Mouse (Mus musculus): ENCODE results near the gene Adamts15. TPM values are rescaled to one million over a fixed set of nuclear protein-coding genes. Genes with fewer than 3 reads are reported as not detected.

The Adamts15 gene
- polyA plus RNA-seq, 1 experiment, result not detected

- 93% methylated on average over 7 of the region's 7 CpGs for WGBS
- TF ChIP-seq CTCF (IDR thresholded peaks at IDR 0.05; ENCODE audit: insufficient read depth, low read depth, low read length) (no peak), POLR2A (IDR thresholded peaks at IDR 0.05; ENCODE audit: insufficient read depth, low read depth, low read length) (no peak)
Observed at GRCm38 (mm10) chr9:30879248-30879946, 42.9 kb downstream of the Adamts15 start.

GRCm38 (mm10) chr9:30876552-30876951 lies 45.7 kb downstream of the Adamts15 start:
- TF ChIP-seq CTCF (IDR thresholded peaks at IDR 0.05; ENCODE audit: insufficient read depth, low read depth, low read length), result no peak
- no peak for TF ChIP-seq POLR2A (IDR thresholded peaks at IDR 0.05; ENCODE audit: insufficient read depth, low read depth, low read length)
- no peaks in the 10 kb centered on the region for H3K4me1 ChIP-seq (ENCODE audit: control insufficient read depth, insufficient read depth, low read length)
- 86% methylated on average over 3 of the region's 3 CpGs for WGBS

More at GRCm38 (mm10) chr9:30879248-30879946, 42.9 kb downstream of the Adamts15 start:
- Histone ChIP-seq H3K4me1 (ENCODE audit: control insufficient read depth, insufficient read depth, low read length) (no peaks in the 10 kb centered on the region), H3K27ac (ENCODE audit: insufficient read depth, low read depth, low read length) (no peak overlapping the region), H3K4me3 (ENCODE audit: insufficient read depth, low read depth, low read length) (no peak overlapping the region)

GRCm38 (mm10) chr9:30855837-30856236 lies 66.4 kb downstream of the Adamts15 start:
- Histone ChIP-seq H3K27ac (ENCODE audit: insufficient read depth, low read depth, low read length) (no peak overlapping the region), H3K4me3 (ENCODE audit: insufficient read depth, low read depth, low read length) (no peak overlapping the region), H3K4me1 (ENCODE audit: control insufficient read depth, insufficient read depth, low read length) (no peaks in the 10 kb centered on the region)
- TF ChIP-seq CTCF (IDR thresholded peaks at IDR 0.05; ENCODE audit: insufficient read depth, low read depth, low read length) (no peak), POLR2A (IDR thresholded peaks at IDR 0.05; ENCODE audit: insufficient read depth, low read depth, low read length) (no peak)
- 84% methylated on average over 2 of the region's 2 CpGs for WGBS

More at GRCm38 (mm10) chr9:30876552-30876951, 45.7 kb downstream of the Adamts15 start:
- H3K4me3 ChIP-seq (ENCODE audit: insufficient read depth, low read depth, low read length), result no peak overlapping the region
- H3K27ac ChIP-seq (ENCODE audit: insufficient read depth, low read depth, low read length), result no peak overlapping the region

- Histone ChIP-seq H3K4me1 (ENCODE audit: control insufficient read depth, insufficient read depth, low read length) (no peaks in the 10 kb centered on the region), H3K4me3 (ENCODE audit: insufficient read depth, low read depth, low read length) (no peak overlapping the region), H3K27ac (ENCODE audit: insufficient read depth, low read depth, low read length) (no peak overlapping the region)
- WGBS, result 89% methylated on average over 2 of the region's 2 CpGs
- TF ChIP-seq CTCF (IDR thresholded peaks at IDR 0.05; ENCODE audit: insufficient read depth, low read depth, low read length), result no peak
- no peak for TF ChIP-seq POLR2A (IDR thresholded peaks at IDR 0.05; ENCODE audit: insufficient read depth, low read depth, low read length)
Observed at GRCm38 (mm10) chr9:30851841-30852240, 70.4 kb downstream of the Adamts15 start.

GRCm38 (mm10) chr9:30849951-30850350 lies 72.3 kb downstream of the Adamts15 start:
- H3K27ac ChIP-seq (ENCODE audit: insufficient read depth, low read depth, low read length), result no peak overlapping the region
- TF ChIP-seq CTCF (IDR thresholded peaks at IDR 0.05; ENCODE audit: insufficient read depth, low read depth, low read length), result no peak
- TF ChIP-seq POLR2A (IDR thresholded peaks at IDR 0.05; ENCODE audit: insufficient read depth, low read depth, low read length), result no peak
- H3K4me3 ChIP-seq (ENCODE audit: insufficient read depth, low read depth, low read length), result no peak overlapping the region
- H3K4me1 ChIP-seq (ENCODE audit: control insufficient read depth, insufficient read depth, low read length), result no peaks in the 10 kb centered on the region
- WGBS, result 95% methylated on average over 4 of the region's 4 CpGs

- Histone ChIP-seq H3K4me1 (ENCODE audit: control insufficient read depth, insufficient read depth, low read length) (peaks cover under 1% of the 10 kb centered on the region), H3K27ac (ENCODE audit: insufficient read depth, low read depth, low read length) (no peak overlapping the region), H3K4me3 (ENCODE audit: insufficient read depth, low read depth, low read length) (no peak overlapping the region)
- 89% methylated on average over 8 of the region's 8 CpGs for WGBS
- TF ChIP-seq CTCF (IDR thresholded peaks at IDR 0.05; ENCODE audit: insufficient read depth, low read depth, low read length) (no peak), POLR2A (IDR thresholded peaks at IDR 0.05; ENCODE audit: insufficient read depth, low read depth, low read length) (no peak)
Observed at GRCm38 (mm10) chr9:30849444-30849843, 72.8 kb downstream of the Adamts15 start.

Other genes with a start within 250 kb of the Adamts15 start
- gene Adamts8, start 20.1 kb upstream of the Adamts15 start, polyA plus RNA-seq (2012; ENCODE audit: insufficient read depth, insufficient read length, low replicate concordance, missing spikeins), result not detected in 2 replicates
- gene Zbtb44, start 108.2 kb upstream of the Adamts15 start, polyA plus RNA-seq (2012; ENCODE audit: insufficient read depth, insufficient read length, low replicate concordance, missing spikeins), result not detected in 2 replicates
- not detected in 2 replicates for gene St14, start 209.4 kb upstream of the Adamts15 start, polyA plus RNA-seq (2012; ENCODE audit: insufficient read depth, insufficient read length, low replicate concordance, missing spikeins)

Measured in olfactory bulb, adult 2 months (tissue).